Mouse (Mus musculus) kidney, adult 18-20 months (tissue): ENCODE data around the gene Fxr2.

ENCODE experiments used
- DNase-seq: peaks from one replicate; pipeline ENCODE4 v3.0.0; 2021

Fxr2 gene

DNA sequence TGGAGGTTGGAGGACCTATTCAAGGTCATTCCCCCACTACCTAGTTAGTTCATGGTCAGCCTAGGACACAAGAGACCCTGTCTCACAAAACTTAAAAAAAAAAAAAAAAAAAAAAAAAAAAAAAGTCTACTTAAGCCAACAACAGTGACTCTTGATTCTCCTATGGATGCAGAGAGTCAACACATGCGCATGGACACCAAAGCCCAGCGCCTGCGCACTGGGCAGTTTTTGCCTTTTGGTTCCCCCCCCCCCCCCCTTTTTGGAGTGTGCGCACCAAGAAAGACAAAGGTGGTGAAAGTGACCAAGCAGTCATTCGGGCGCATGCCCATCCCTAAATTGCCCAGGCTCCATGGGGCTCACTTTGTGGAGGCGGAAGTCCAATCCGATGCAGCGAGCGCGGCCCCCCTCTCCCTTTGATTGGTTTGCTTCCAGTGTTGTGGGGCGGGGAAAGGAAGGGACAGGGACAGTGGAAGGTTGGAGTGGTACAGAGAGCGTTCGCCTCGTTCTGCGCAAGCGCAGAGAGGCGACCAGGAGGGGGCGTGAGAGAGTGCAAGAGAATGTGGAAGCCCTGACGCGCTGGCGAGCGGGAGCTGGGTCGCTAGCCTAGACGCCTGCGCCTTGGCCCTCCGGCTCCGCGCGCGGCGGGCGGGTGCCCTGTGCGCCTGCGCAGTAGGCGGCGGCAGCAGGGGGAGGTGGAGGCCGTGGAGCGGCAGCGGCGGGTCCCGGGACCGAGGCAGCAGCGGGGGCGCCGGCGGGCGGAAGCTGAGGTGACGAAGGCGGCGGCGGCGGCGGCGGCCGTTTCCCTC is at the start of gene Fxr2:
Gene Fxr2 (plus strand): TSS at position 707 of the 806 bp plus-strand sequence.
- DNase-seq: peak; percentile 100

DNA sequence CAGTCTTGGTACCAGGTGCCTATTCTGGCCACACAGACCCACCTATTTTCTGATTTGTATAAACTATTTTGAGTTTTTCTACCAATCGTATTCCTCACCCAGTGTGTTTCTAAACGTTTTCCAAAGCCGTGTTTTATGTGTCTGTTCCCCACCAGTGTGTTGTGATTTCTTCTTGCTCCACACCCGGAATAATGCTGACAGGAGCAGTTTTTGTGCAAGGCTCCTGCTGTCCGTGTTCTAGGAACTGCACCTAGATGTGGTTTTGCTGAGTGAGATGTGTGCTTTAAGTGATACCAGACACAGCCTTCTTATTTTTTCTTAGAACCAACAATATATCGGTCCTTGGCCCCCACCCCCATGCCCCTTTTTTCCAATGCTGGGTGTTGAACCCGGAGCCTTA is 48.8 kb upstream of the Fxr2 start:
- no peak for DNase-seq

DNA sequence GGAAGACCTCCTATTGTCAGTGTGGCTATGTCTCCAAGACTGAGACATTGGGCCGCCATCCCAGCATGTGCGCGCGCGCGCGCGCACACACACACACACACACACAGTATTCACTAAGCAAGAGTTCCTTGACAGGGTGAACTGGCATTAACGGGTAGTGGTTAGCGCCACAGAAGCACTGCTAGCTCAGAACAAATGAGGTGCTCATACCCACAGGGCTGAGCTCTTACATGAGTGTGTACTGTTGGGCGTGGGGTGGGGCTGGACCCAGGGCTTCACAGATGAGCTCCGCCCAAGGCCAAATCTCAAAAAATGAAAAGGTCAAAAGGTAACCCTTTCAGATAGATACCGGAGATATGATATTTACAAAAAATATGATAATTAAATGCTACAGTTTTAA is 47.9 kb upstream of the Fxr2 start:
- DNase-seq: no peak

GRCm38 (mm10) chr11:69585718-69586325 is 47.0 kb upstream of the Fxr2 start:
- no peak for DNase-seq

DNA sequence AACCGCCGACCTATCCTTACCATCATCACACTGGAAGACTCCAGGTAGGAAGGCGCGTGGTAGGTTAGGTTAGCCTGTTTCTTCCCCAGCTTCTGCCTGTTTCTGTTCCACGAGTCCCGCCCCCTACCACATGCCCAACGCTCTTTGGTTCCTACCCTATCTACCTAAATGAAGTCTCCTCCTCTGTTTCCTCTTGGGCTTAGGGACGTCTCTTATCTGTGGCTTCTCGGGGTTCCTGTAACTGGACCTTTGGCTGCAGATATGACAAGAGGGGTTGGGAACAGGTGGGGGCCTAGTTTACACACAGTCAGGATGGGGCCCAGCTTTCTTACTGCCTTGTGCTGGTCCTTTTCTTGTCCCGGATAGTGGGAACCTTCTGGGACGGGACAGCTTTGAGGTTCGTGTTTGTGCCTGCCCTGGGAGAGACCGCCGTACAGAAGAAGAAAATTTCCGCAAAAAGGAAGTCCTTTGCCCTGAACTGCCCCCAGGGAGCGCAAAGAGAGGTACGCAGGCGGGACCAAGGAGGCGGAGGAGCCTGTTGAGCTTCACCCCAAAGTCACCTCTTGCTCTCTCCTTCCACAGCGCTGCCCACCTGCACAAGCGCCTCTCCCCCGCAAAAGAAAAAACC is 43.5 kb upstream of the Fxr2 start:
- no peak for DNase-seq

- no peak for DNase-seq
Observed at GRCm38 (mm10) chr11:69590622-69591021, 42.2 kb upstream of the Fxr2 start.

DNA sequence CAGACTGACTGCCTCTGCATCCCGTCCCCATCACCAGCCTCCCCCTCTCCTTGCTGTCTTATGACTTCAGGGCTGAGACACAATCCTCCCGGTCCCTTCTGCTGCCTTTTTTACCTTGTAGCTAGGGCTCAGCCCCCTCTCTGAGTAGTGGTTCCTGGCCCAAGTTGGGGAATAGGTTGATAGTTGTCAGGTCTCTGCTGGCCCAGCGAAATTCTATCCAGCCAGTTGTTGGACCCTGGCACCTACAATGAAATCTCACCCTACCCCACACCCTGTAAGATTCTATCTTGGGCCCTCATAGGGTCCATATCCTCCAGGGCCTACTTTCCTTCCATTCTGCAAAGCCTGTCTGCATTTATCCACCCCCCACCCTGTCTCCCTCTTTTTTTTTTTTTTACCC is 41.4 kb upstream of the Fxr2 start:
- DNase-seq: no peak

- DNase-seq: no peak
Observed at GRCm38 (mm10) chr11:69591899-69592637, 40.7 kb upstream of the Fxr2 start.

- DNase-seq: no peak
Observed at GRCm38 (mm10) chr11:69592799-69593198, 40.0 kb upstream of the Fxr2 start.

GRCm38 (mm10) chr11:69594853-69595252 is 37.9 kb upstream of the Fxr2 start:
- DNase-seq: no peak

GRCm38 (mm10) chr11:69599436-69599835 is 33.4 kb upstream of the Fxr2 start:
- DNase-seq: no peak

DNA sequence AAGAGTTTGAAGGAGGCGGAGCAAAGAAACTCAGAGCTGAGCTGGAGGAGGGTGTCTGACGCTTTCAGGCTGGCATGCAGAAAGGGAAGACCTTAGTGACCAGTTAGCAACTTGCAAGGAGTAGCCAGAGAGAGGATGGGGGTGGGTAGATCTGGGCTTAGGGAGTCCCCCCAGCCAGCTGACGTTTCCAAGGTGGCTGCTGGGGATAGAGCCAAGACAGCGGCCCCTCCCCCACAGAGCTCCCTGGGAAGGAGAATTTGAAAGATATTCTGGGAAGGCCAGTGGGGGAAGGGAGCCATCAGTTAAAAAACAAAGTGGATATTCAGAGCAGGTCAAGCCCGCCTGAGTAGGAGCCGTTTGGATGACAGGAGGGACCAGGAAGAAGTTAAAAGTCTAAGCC is 32.7 kb upstream of the Fxr2 start:
- peak; percentile 32 for DNase-seq

GRCm38 (mm10) chr11:69601768-69602167 is 31.0 kb upstream of the Fxr2 start:
- no peak for DNase-seq

- DNase-seq: peak; percentile 10
Observed at GRCm38 (mm10) chr11:69603516-69603915, 29.3 kb upstream of the Fxr2 start.

DNA sequence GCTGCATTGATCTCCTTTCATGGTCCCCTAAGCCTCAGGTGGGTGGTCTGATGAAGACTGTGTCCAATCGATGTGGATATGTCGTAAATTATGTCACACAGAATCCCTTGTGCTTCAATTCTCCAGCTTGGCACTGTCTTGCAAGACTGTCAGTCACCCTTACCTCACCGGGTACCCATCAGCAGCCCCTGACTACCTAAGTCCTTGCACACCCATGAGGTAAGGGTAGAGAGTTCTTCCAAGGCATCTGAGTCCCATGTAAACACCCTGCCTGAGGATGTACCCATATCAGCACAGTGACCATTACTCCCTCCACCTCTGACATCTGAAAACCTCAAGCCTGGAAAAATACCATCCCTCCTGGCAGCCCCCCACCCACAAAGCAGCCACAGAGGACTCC is 28.4 kb upstream of the Fxr2 start:
- DNase-seq: no peak

GRCm38 (mm10) chr11:69604795-69605664 is 27.8 kb upstream of the Fxr2 start:
- DNase-seq: peak; percentile 15

DNA sequence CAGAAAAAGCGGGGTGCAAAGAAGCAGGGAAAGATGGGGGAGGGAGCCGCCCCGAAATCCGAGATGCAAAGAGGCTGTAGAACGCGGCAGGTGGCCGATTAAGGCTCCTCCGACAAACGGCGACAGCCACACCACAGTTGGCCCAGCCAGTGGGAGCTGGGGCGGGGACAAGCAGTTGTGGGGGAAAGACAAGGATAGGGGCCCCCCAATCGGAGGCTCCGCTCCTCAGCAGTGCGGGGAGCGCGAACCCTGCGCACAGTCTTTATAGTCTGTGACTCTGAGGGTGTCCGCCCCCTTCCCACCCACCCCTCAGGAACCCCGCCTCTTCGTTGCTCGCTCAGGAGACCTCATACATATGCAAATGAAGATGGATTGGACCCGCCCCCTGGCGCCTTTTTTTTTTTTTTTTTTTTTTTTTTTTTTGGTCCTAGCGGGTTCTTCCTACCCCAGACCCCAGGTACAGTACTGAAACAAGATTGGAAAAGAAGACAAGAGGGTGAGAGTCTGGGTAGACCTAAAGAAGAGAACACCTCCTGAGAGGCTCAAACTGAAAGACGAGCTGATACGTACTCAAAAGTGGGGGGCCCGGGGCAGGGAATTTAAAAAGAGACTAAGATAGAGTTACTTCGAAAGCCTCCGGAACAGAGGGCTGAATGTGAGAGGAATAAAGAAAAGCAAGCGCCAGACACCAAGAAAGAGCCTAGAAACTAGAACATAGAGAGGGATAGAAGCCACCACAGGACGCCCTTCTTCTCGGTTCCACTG is 26.9 kb upstream of the Fxr2 start, which contains the start of gene Atp1b2:
Gene Atp1b2 (minus strand): TSS at position 217 of the 765 bp plus-strand sequence.
- peak; percentile 70 for DNase-seq

- no peak for DNase-seq
Observed at GRCm38 (mm10) chr11:69606491-69606795, 26.3 kb upstream of the Fxr2 start.

- DNase-seq: no peak
Observed at GRCm38 (mm10) chr11:69606832-69607231, 26.0 kb upstream of the Fxr2 start.

DNA sequence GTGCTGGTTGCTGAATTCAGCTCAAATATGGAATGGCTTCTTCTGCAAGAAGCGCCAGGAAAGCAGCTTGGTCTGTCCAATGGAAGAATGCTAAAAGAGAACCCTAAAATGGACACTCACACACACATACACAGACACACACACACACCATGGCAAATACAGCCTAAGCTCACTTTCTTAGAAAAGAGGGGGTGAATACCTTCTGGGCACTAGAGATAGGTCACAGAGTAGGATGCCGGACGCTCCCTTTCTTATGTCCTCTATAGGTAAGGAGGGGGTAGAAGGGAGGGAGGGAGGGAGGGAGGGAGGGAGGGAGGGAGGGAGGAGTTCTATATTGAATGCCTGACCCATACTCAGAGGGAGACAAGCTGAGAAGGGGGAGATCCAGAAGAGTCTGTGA is 24.3 kb upstream of the Fxr2 start:
- no peak for DNase-seq

- no peak for DNase-seq
Observed at GRCm38 (mm10) chr11:69609416-69609815, 23.4 kb upstream of the Fxr2 start.

DNA sequence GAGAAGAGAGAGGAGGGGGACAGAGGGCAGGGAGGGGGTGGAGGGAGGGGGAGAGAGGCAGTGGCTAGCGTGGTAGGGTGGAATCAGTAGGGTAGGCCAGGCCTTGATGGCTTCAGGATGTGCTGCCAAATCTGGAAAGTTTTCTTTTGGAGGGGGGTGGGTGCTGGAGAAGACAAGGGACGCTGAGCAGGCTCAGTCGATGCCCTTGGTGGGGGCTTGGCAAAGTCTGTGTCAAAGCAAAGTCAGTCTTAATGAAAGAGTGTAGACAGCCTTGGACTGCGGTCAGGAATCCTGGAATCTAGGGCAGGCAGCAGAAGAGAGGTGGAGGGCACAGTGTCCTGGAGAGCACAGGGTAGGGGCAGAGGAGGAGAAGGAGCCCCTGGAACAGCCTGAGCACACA is 21.9 kb upstream of the Fxr2 start:
- no peak for DNase-seq
